Mouse (Mus musculus) midbrain, embryonic 16.5 days (tissue): ENCODE results near the gene Smad3. TPM values are rescaled to one million over a fixed set of nuclear protein-coding genes. Genes with fewer than 3 reads are reported as not detected.
A peak's percentile ranks its signal among the peaks of the same experiment; 100 is the strongest.

Experiments
- ATAC-seq: fragments of 200-750 bp; cut with Nextera tagmentation; 2 replicates; pipeline ENCODE4 v1.8.0; 2017; ENCODE audit warnings: moderate TSS enrichment
- H3K27ac ChIP-seq: fragments of 300-500 bp; sonication (generic); 2 replicates; pipeline ENCODE4 v1.5.1; 2014; ENCODE audit warnings: mild to moderate bottlenecking, low read length, mixed read lengths
- H3K27me3 ChIP-seq: fragments of 300-500 bp; sonication (generic); 2 replicates; pipeline ENCODE4 v1.6.1; 2014; ENCODE audit warnings: low read depth, low read length, mixed read lengths; ENCODE audit not compliant: control insufficient read depth, insufficient read depth
- H3K36me3 ChIP-seq: fragments of 300-500 bp; sonication (generic); 2 replicates; pipeline ENCODE4 v1.6.1; 2014; ENCODE audit warnings: mild to moderate bottlenecking, low read length, moderate library complexity, mixed read lengths; ENCODE audit not compliant: control insufficient read depth, insufficient read depth
- H3K4me1 ChIP-seq: fragments of 300-500 bp; sonication (generic); 2 replicates; pipeline ENCODE4 v1.6.1; 2014; ENCODE audit warnings: mild to moderate bottlenecking, low read length, mixed read lengths; ENCODE audit not compliant: control insufficient read depth, insufficient read depth
- H3K4me2 ChIP-seq: fragments of 300-500 bp; sonication (generic); 2 replicates; pipeline ENCODE4 v1.6.1; 2014; ENCODE audit warnings: mild to moderate bottlenecking, low read length, mixed read lengths
- H3K4me3 ChIP-seq: fragments of 300-500 bp; sonication (generic); 2 replicates; pipeline ENCODE4 v1.5.1; 2014; ENCODE audit warnings: low read depth, mild to moderate bottlenecking, low read length, moderate library complexity, mixed read lengths
- H3K9ac ChIP-seq: fragments of 300-500 bp; sonication (generic); 2 replicates; pipeline ENCODE4 v1.6.1; 2014; ENCODE audit warnings: low read depth, low read length, mixed read lengths
- H3K9me3 ChIP-seq: fragments of 300-500 bp; sonication (generic); replicated peaks from 2 replicates; pipeline ENCODE4 v1.6.1; 2014; ENCODE audit warnings: mild to moderate bottlenecking, low read length, mixed read lengths; ENCODE audit not compliant: control insufficient read depth, poor library complexity, severe bottlenecking
- WGBS: fragments of 180-500 bp; shearing (Covaris S2); extraction: QIAGEN DNeasy Blood & Tissue Kit; methylation state at CpG from one replicate; pipeline ENCODE4 v1.1.7; 2014; 5-methylcytosine and 5-hydroxymethylcytosine counted together
- polyA plus RNA-seq: library from polyadenylated mRNA; unstranded; fragments of >200 nt; fragmentation: Nextera tagmentation; extraction: Ambion mirVana; gene quantifications from 2 replicates; pipeline ENCODE4 v1.2.1, GENCODE M21; 2015

Smad3 gene
- polyA plus RNA-seq, 1 experiment from 2014 or later = 5.7 TPM

GRCm38 (mm10) chr9:63752576-63752975 lies 5.2 kb downstream of the Smad3 start:
- WGBS = 73% methylated on average over 7 of the region's 7 CpGs

GRCm38 (mm10) chr9:63751325-63751724 lies 6.5 kb downstream of the Smad3 start:
- Histone ChIP-seq H3K27me3 (no peaks in the 10 kb centered on the region; the same call in 1 of the 2 replicates), H3K9me3 (no peaks in the 10 kb centered on the region)

More at GRCm38 (mm10) chr9:63752576-63752975, 5.2 kb downstream of the Smad3 start:
- no peaks in the 10 kb centered on the region; the same call in 1 of the 2 replicates for H3K27me3 ChIP-seq
- H3K4me1 ChIP-seq = peaks cover 44% of the 10 kb centered on the region
- ATAC-seq = no peak
- no peak overlapping the region for H3K4me2 ChIP-seq
- no peaks in the 10 kb centered on the region for H3K9me3 ChIP-seq
- no peak overlapping the region for H3K27ac ChIP-seq
- H3K4me3 ChIP-seq = no peak overlapping the region
- H3K36me3 ChIP-seq = no peaks in the 10 kb centered on the region
- H3K9ac ChIP-seq = no peak overlapping the region

GRCm38 (mm10) chr9:63750360-63750974 lies 7.3 kb downstream of the Smad3 start:
- no peak for ATAC-seq
- Histone ChIP-seq H3K9me3 (no peaks in the 10 kb centered on the region), H3K36me3 (no peaks in the 10 kb centered on the region), H3K4me1 (peaks cover 38% of the 10 kb centered on the region), H3K4me2 (peak overlapping the region; percentile 1; the same call in 1 of the 2 replicates), H3K27me3 (no peaks in the 10 kb centered on the region; the same call in 1 of the 2 replicates), H3K27ac (no peak overlapping the region), H3K9ac (peak overlapping the region; percentile 7; the same call in 1 of the 2 replicates), H3K4me3 (no peak overlapping the region)
- 16% methylated on average over 10 of the region's 10 CpGs for WGBS

More at GRCm38 (mm10) chr9:63751325-63751724, 6.5 kb downstream of the Smad3 start:
- Histone ChIP-seq H3K27ac (no peak overlapping the region), H3K4me2 (no peak overlapping the region), H3K36me3 (no peaks in the 10 kb centered on the region), H3K9ac (no peak overlapping the region), H3K4me3 (no peak overlapping the region), H3K4me1 (peaks cover 38% of the 10 kb centered on the region)
- ATAC-seq = no peak
- 80% methylated on average over 4 of the region's 4 CpGs for WGBS

GRCm38 (mm10) chr9:63749296-63749915 lies 8.4 kb downstream of the Smad3 start:
- peaks cover 27% of the 10 kb centered on the region for H3K4me1 ChIP-seq
- 52% methylated on average over 15 of the region's 15 CpGs for WGBS

GRCm38 (mm10) chr9:63747645-63748295 lies 10.0 kb downstream of the Smad3 start:
- no peak overlapping the region for H3K4me3 ChIP-seq
- H3K9ac ChIP-seq = no peak overlapping the region
- no peaks in the 10 kb centered on the region for H3K36me3 ChIP-seq
- no peaks in the 10 kb centered on the region for H3K27me3 ChIP-seq
- H3K4me2 ChIP-seq = no peak overlapping the region
- WGBS = 80% methylated on average over 9 of the region's 9 CpGs
- H3K4me1 ChIP-seq = peaks cover 29% of the 10 kb centered on the region
- no peak overlapping the region for H3K27ac ChIP-seq
- H3K9me3 ChIP-seq = no peaks in the 10 kb centered on the region
- no peak for ATAC-seq

More at GRCm38 (mm10) chr9:63749296-63749915, 8.4 kb downstream of the Smad3 start:
- ATAC-seq = no peak
- no peaks in the 10 kb centered on the region for H3K9me3 ChIP-seq
- no peak overlapping the region for H3K4me3 ChIP-seq
- H3K27me3 ChIP-seq = no peaks in the 10 kb centered on the region
- H3K9ac ChIP-seq = no peak overlapping the region
- H3K4me2 ChIP-seq = no peak overlapping the region
- H3K27ac ChIP-seq = no peak overlapping the region
- no peaks in the 10 kb centered on the region for H3K36me3 ChIP-seq

- Histone ChIP-seq H3K36me3 (no peaks in the 10 kb centered on the region), H3K4me1 (peaks cover 29% of the 10 kb centered on the region), H3K9ac (no peak overlapping the region), H3K27me3 (no peaks in the 10 kb centered on the region), H3K4me3 (no peak overlapping the region), H3K27ac (no peak overlapping the region), H3K9me3 (no peaks in the 10 kb centered on the region), H3K4me2 (no peak overlapping the region)
- no peak for ATAC-seq
- WGBS = 92% methylated on average over 3 of the region's 3 CpGs
Observed at GRCm38 (mm10) chr9:63746980-63747379, 10.8 kb downstream of the Smad3 start.

GRCm38 (mm10) chr9:63745821-63746632 lies 11.8 kb downstream of the Smad3 start:
- Histone ChIP-seq H3K9ac (no peak overlapping the region), H3K27ac (no peak overlapping the region), H3K4me3 (no peak overlapping the region), H3K36me3 (no peaks in the 10 kb centered on the region), H3K9me3 (no peaks in the 10 kb centered on the region), H3K4me2 (no peak overlapping the region), H3K4me1 (peaks cover 29% of the 10 kb centered on the region), H3K27me3 (no peaks in the 10 kb centered on the region)
- 52% methylated on average over 19 of the region's 19 CpGs for WGBS
- no peak for ATAC-seq

- no peak overlapping the region for H3K27ac ChIP-seq
- H3K9me3 ChIP-seq = no peaks in the 10 kb centered on the region
- no peak overlapping the region for H3K9ac ChIP-seq
- no peak overlapping the region for H3K4me2 ChIP-seq
- 95% methylated on average over 5 of the region's 5 CpGs for WGBS
- no peaks in the 10 kb centered on the region for H3K36me3 ChIP-seq
- peaks cover 17% of the 10 kb centered on the region for H3K4me1 ChIP-seq
- H3K4me3 ChIP-seq = no peak overlapping the region
- no peaks in the 10 kb centered on the region for H3K27me3 ChIP-seq
- ATAC-seq = no peak
Observed at GRCm38 (mm10) chr9:63744595-63744994, 13.2 kb downstream of the Smad3 start.
